Mouse (Mus musculus): ENCODE measurements around the gene Nemf. TPM values are rescaled to one million over a fixed set of nuclear protein-coding genes. Genes with fewer than 3 reads are reported as not detected.

Gene Nemf
- polyA plus RNA-seq, 1 experiment: 0.71 TPM

GRCm38 (mm10) chr12:69297411-69298150, 59.4 kb downstream of the Nemf start:
- Histone ChIP-seq H3K27ac (ENCODE audit: insufficient read depth, low read depth, low read length) (peak overlapping the region; percentile 38; the same call in 1 of the 2 replicates), H3K27me3 (ENCODE audit: control insufficient read depth, insufficient read depth, low read length) (no peaks in the 10 kb centered on the region), H3K36me3 (ENCODE audit: control insufficient read depth, insufficient read depth, low read length) (peaks cover 8% of the 10 kb centered on the region; the same call in 1 of the 2 replicates), H3K4me3 (ENCODE audit: low read depth, low read length) (peak overlapping the region; percentile 75), H3K4me1 (ENCODE audit: control insufficient read depth, insufficient read depth, insufficient read length, low read length) (peaks cover 8% of the 10 kb centered on the region)
- 8% methylated on average over 20 of the region's 20 CpGs for WGBS
- TF ChIP-seq CTCF (IDR thresholded peaks at IDR 0.05; ENCODE audit: extremely low read depth, insufficient read length, insufficient replicate concordance, low read depth, low read length): no peak
- TF ChIP-seq POLR2A (IDR thresholded peaks at IDR 0.05; ENCODE audit: low read depth, low read length): no peak

- peak within 1 kb of the TSS; percentile 76 for H3K27ac ChIP-seq (ENCODE audit: insufficient read depth, low read depth, low read length)
- H3K36me3 ChIP-seq (ENCODE audit: control insufficient read depth, insufficient read depth, low read length): 0 out of 2 replicates have a peak, but pooled peaks cover 2% of the 10 kb centered on the region
- no peak for TF ChIP-seq CTCF (IDR thresholded peaks at IDR 0.05; ENCODE audit: extremely low read depth, insufficient read length, insufficient replicate concordance, low read depth, low read length)
- TF ChIP-seq POLR2A (IDR thresholded peaks at IDR 0.05; ENCODE audit: low read depth, low read length): peak; percentile 42
- under 1% methylated on average over 96 of the region's 98 CpGs for WGBS
- peak within 1 kb of the TSS; percentile 75 for H3K4me3 ChIP-seq (ENCODE audit: low read depth, low read length)
- no peaks in the 10 kb centered on the region for H3K27me3 ChIP-seq (ENCODE audit: control insufficient read depth, insufficient read depth, low read length)
- H3K4me1 ChIP-seq (ENCODE audit: control insufficient read depth, insufficient read depth, insufficient read length, low read length): peaks cover 8% of the 10 kb centered on the region
Measured at GRCm38 (mm10) chr12:69296511-69297410, 60.2 kb downstream of the Nemf start, which contains the start of gene Klhdc2. TSS of gene Klhdc2 (plus strand) at chr12:69296681.

GRCm38 (mm10) chr12:69295651-69296050, 61.3 kb downstream of the Nemf start:
- 80% methylated on average over 4 of the region's 4 CpGs for WGBS
- no peaks in the 10 kb centered on the region for H3K36me3 ChIP-seq (ENCODE audit: control insufficient read depth, insufficient read depth, low read length)
- H3K27me3 ChIP-seq (ENCODE audit: control insufficient read depth, insufficient read depth, low read length): no peaks in the 10 kb centered on the region
- no peak for TF ChIP-seq POLR2A (IDR thresholded peaks at IDR 0.05; ENCODE audit: low read depth, low read length)
- no peak for TF ChIP-seq CTCF (IDR thresholded peaks at IDR 0.05; ENCODE audit: extremely low read depth, insufficient read length, insufficient replicate concordance, low read depth, low read length)
- no peak overlapping the region for H3K27ac ChIP-seq (ENCODE audit: insufficient read depth, low read depth, low read length)
- H3K4me3 ChIP-seq (ENCODE audit: low read depth, low read length): no peak overlapping the region
- peaks cover 8% of the 10 kb centered on the region for H3K4me1 ChIP-seq (ENCODE audit: control insufficient read depth, insufficient read depth, insufficient read length, low read length)

- H3K4me3 ChIP-seq (ENCODE audit: low read depth, low read length): no peak overlapping the region
- no peaks in the 10 kb centered on the region for H3K27me3 ChIP-seq (ENCODE audit: control insufficient read depth, insufficient read depth, low read length)
- 80% methylated on average over 2 of the region's 2 CpGs for WGBS
- no peak for TF ChIP-seq CTCF (IDR thresholded peaks at IDR 0.05; ENCODE audit: extremely low read depth, insufficient read length, insufficient replicate concordance, low read depth, low read length)
- no peak for TF ChIP-seq POLR2A (IDR thresholded peaks at IDR 0.05; ENCODE audit: low read depth, low read length)
- no peak overlapping the region for H3K27ac ChIP-seq (ENCODE audit: insufficient read depth, low read depth, low read length)
- H3K36me3 ChIP-seq (ENCODE audit: control insufficient read depth, insufficient read depth, low read length): no peaks in the 10 kb centered on the region
- H3K4me1 ChIP-seq (ENCODE audit: control insufficient read depth, insufficient read depth, insufficient read length, low read length): peaks cover 8% of the 10 kb centered on the region
Measured at GRCm38 (mm10) chr12:69294936-69295335, 62.0 kb downstream of the Nemf start.

GRCm38 (mm10) chr12:69293815-69294214, 63.1 kb downstream of the Nemf start:
- Histone ChIP-seq H3K36me3 (ENCODE audit: control insufficient read depth, insufficient read depth, low read length) (no peaks in the 10 kb centered on the region), H3K27ac (ENCODE audit: insufficient read depth, low read depth, low read length) (no peak overlapping the region), H3K4me1 (ENCODE audit: control insufficient read depth, insufficient read depth, insufficient read length, low read length) (0 out of 2 replicates have a peak, but pooled peaks cover 3% of the 10 kb centered on the region), H3K4me3 (ENCODE audit: low read depth, low read length) (no peak overlapping the region), H3K27me3 (ENCODE audit: control insufficient read depth, insufficient read depth, low read length) (no peaks in the 10 kb centered on the region)
- WGBS: 31% methylated on average over 2 of the region's 2 CpGs
- TF ChIP-seq POLR2A (IDR thresholded peaks at IDR 0.05; ENCODE audit: low read depth, low read length): no peak
- TF ChIP-seq CTCF (IDR thresholded peaks at IDR 0.05; ENCODE audit: extremely low read depth, insufficient read length, insufficient replicate concordance, low read depth, low read length): no peak

GRCm38 (mm10) chr12:69292401-69292800, 64.6 kb downstream of the Nemf start:
- no peak overlapping the region for H3K27ac ChIP-seq (ENCODE audit: insufficient read depth, low read depth, low read length)
- no peak for TF ChIP-seq POLR2A (IDR thresholded peaks at IDR 0.05; ENCODE audit: low read depth, low read length)
- no peaks in the 10 kb centered on the region for H3K36me3 ChIP-seq (ENCODE audit: control insufficient read depth, insufficient read depth, low read length)
- no peaks in the 10 kb centered on the region for H3K4me1 ChIP-seq (ENCODE audit: control insufficient read depth, insufficient read depth, insufficient read length, low read length)
- no peak overlapping the region for H3K4me3 ChIP-seq (ENCODE audit: low read depth, low read length)
- H3K27me3 ChIP-seq (ENCODE audit: control insufficient read depth, insufficient read depth, low read length): no peaks in the 10 kb centered on the region
- 89% methylated on average over 6 of the region's 6 CpGs for WGBS

- 70% methylated on average over 9 of the region's 9 CpGs for WGBS
- Histone ChIP-seq H3K4me3 (ENCODE audit: low read depth, low read length) (no peak overlapping the region), H3K27ac (ENCODE audit: insufficient read depth, low read depth, low read length) (no peak overlapping the region), H3K36me3 (ENCODE audit: control insufficient read depth, insufficient read depth, low read length) (no peaks in the 10 kb centered on the region), H3K4me1 (ENCODE audit: control insufficient read depth, insufficient read depth, insufficient read length, low read length) (no peaks in the 10 kb centered on the region), H3K27me3 (ENCODE audit: control insufficient read depth, insufficient read depth, low read length) (no peaks in the 10 kb centered on the region)
- no peak for TF ChIP-seq POLR2A (IDR thresholded peaks at IDR 0.05; ENCODE audit: low read depth, low read length)
- TF ChIP-seq CTCF (IDR thresholded peaks at IDR 0.05; ENCODE audit: extremely low read depth, insufficient read length, insufficient replicate concordance, low read depth, low read length): no peak
Measured at GRCm38 (mm10) chr12:69288699-69289098, 68.3 kb downstream of the Nemf start.
